In the genomic region with DNA sequence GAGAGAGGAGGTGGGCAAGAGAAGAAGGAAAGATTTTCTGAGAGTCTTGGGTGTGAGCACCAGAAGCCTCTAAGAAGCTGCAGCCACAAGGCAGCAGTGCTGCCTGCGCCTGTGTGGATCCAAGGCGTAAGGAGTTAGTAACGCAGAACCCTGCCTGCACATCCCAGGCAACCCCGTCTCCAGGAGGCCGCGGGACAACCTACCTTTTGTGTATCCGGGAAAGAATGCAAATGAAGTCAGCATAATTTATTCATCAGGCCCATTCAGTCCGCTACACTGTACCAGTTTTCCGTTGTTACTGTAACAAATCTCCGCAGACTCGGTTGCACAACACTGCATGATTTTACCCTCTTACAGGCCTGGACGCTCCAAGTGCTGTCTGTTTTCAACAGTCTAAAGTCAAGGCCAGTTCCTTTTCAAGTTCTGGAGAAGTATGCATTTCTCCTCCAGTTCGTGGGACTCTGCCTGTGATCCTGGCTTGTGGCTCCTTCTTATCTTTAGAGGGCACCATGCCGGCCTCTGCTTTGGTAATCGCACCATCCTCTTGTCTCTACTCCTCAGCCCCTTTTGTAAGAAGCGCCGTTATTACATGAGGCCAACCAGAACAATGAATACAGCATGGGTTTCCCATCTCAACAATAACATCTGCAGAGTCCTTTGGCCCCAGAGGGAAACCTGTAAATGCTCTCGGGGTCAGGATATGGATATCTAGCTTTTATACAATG, we compare ENCODE assay signal across 9 mouse cellular contexts.
DNase-seq lines count a peak whose midpoint lies in the region; ATAC-seq and TF ChIP-seq lines count a peak whose summit lies in the region.
"Had no signal": no experiment of that assay in that cellular context is flagged by ENCODE, and none has a peak within 500 bp of the region (broad histone marks: within the 10 kb centered on the region; RNA-seq: fewer than 3 reads in every experiment).

No protein-coding gene starts in this region.

- H3K4me2 ChIP-seq in lung, embryonic 14.5 days = peak overlapping the region; percentile 35
- H3K4me2 ChIP-seq in forebrain, embryonic 15.5 days (replicated peaks) = peak overlapping the region; percentile 28

- no peaks in the 10 kb centered on the region for H3K27me3 ChIP-seq in lung, embryonic 14.5 days (ENCODE audit: insufficient read depth, low read length)
- no peaks in the 10 kb centered on the region for H3K27me3 ChIP-seq in forebrain, embryonic 15.5 days

- ATAC-seq in lung, embryonic 14.5 days (ENCODE audit: insufficient read depth) = peak; percentile 50; the same call in 1 of the 2 replicates
- ATAC-seq in forebrain, embryonic 15.5 days (replicated peaks) = peak; percentile 83
- peak; percentile 79 for ATAC-seq in megakaryocyte progenitor cell, adult 5-6 weeks (replicated peaks; ENCODE audit: poor library complexity)
- ATAC-seq in granulocyte monocyte progenitor cell, adult 5-6 weeks (replicated peaks; ENCODE audit: poor library complexity, severe bottlenecking) = no peak

- 0 out of 2 replicates have a peak overlapping the region, but pooled peaks have one; percentile 1 for H3K4me3 ChIP-seq in lung, embryonic 14.5 days (ENCODE audit: low read depth, low read length)
- no peak overlapping the region for H3K4me3 ChIP-seq in forebrain, embryonic 15.5 days
- H3K4me3 ChIP-seq: layer of hippocampus, adult 2 months had no signal

- WGBS in lung, embryonic 14.5 days = 35% methylated on average over 18 of the region's 18 CpGs
- WGBS in forebrain, embryonic 15.5 days = 13% methylated on average over 18 of the region's 18 CpGs

- H3K4me1 ChIP-seq in lung, embryonic 14.5 days (ENCODE audit: insufficient read depth) = peaks cover 6% of the 10 kb centered on the region
- H3K4me1 ChIP-seq in forebrain, embryonic 15.5 days = peaks cover 20% of the 10 kb centered on the region

- H3K9me3 ChIP-seq in lung, embryonic 14.5 days (ENCODE audit: low read depth, low read length) = no peaks in the 10 kb centered on the region
- no peaks in the 10 kb centered on the region for H3K9me3 ChIP-seq in forebrain, embryonic 15.5 days

- peak overlapping the region; percentile 74 for H3K27ac ChIP-seq in lung, embryonic 14.5 days (ENCODE audit: low read depth)
- peak overlapping the region; percentile 54 for H3K27ac ChIP-seq in forebrain, embryonic 15.5 days (replicated peaks)
- H3K27ac ChIP-seq: layer of hippocampus, adult 2 months had no signal

- no peaks in the 10 kb centered on the region for H3K36me3 ChIP-seq in lung, embryonic 14.5 days (ENCODE audit: insufficient read depth)
- H3K36me3 ChIP-seq in forebrain, embryonic 15.5 days = no peaks in the 10 kb centered on the region

- H3K9ac ChIP-seq in lung, embryonic 14.5 days = no peak overlapping the region; the same call in 1 of the 2 replicates
- no peak overlapping the region; the same call in 1 of the 2 replicates for H3K9ac ChIP-seq in forebrain, embryonic 15.5 days (replicated peaks)

- TF ChIP-seq CTCF in lung, embryonic 14.5 days (IDR thresholded peaks at IDR 0.05; ENCODE audit: low read depth) = no peak

- DNase-seq in lung, embryonic 14.5 days = peak; percentile 39
- no peak for DNase-seq in lung, postnatal 4 days
- DNase-seq in testis, postnatal 14 days (ENCODE audit: low spot score) = peak; percentile 70
- no peak for DNase-seq in cerebellum, adult 9-10 months
- no peak for DNase-seq in ovary, adult 18-20 months (ENCODE audit: low spot score)

Comparison
In these comparisons a context has a peak if more than half of its experiments do, and no peak if none do; other contexts are left out.
1. DNase-seq: peak in lung, embryonic 14.5 days (single experiment) and testis, postnatal 14 days (single experiment); none in lung, postnatal 4 days (0 of 2), cerebellum, adult 9-10 months (single experiment) and ovary, adult 18-20 months (single experiment).